Mouse (Mus musculus): ENCODE results near the gene Prickle2.

DNA sequence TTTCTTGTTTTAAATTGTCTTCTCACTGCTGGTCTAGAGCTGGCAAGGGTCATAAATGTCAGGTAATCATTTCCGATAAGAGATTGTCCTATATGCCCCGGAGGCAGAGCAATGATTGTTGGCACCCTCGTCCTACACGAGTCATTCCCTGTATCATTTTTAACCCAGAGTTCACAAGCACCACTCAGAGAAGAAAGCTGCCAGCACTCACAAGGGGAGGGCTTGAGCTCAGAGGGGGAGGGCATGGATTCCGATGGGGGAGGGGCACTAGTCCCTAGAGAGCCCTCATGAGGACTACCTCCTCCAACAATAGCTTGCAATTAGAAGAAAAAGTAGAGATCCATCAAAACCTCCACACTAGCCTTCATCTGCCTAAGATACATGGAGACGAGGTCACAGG lies 81.6 kb downstream of the Prickle2 start:
- TF ChIP-seq CTCF (IDR thresholded peaks at IDR 0.05; ENCODE audit: borderline replicate concordance, insufficient read depth, low read depth, low read length), result no peak
- no peak for TF ChIP-seq POLR2A (IDR thresholded peaks at IDR 0.05; ENCODE audit: borderline replicate concordance, insufficient read depth, low read length)
